Mouse (Mus musculus) liver, embryonic 12.5 days (tissue): ENCODE data around the gene G6pc3. TPM values are rescaled to one million over a fixed set of nuclear protein-coding genes. Genes with fewer than 3 reads are reported as not detected.

Experiments used
- ATAC-seq: fragments of 200-750 bp; cut with Nextera tagmentation; 2 replicates; pipeline ENCODE4 v1.8.0; 2017; ENCODE audit warnings: moderate number of reproducible peaks, mild to moderate bottlenecking, moderate library complexity
- H3K27ac ChIP-seq: fragments of 300-500 bp; sonication (generic); 2 replicates; pipeline ENCODE4 v1.5.1; 2016; ENCODE audit warnings: mild to moderate bottlenecking
- H3K27me3 ChIP-seq: fragments of 300-500 bp; sonication (generic); replicated peaks from 2 replicates; pipeline ENCODE4 v1.6.1; 2016; ENCODE audit warnings: mild to moderate bottlenecking, moderate library complexity
- H3K36me3 ChIP-seq: fragments of 300-500 bp; sonication (generic); 2 replicates; pipeline ENCODE4 v1.6.1; 2016; ENCODE audit warnings: mild to moderate bottlenecking, moderate library complexity
- H3K4me1 ChIP-seq: fragments of 300-500 bp; sonication (generic); 2 replicates; pipeline ENCODE4 v1.6.1; 2016
- H3K4me2 ChIP-seq: fragments of 300-500 bp; sonication (generic); 2 replicates; pipeline ENCODE4 v1.6.1; 2016; ENCODE audit warnings: mild to moderate bottlenecking, moderate library complexity
- H3K4me3 ChIP-seq: fragments of 300-500 bp; sonication (generic); 2 replicates; pipeline ENCODE4 v1.5.1; 2016; ENCODE audit warnings: mild to moderate bottlenecking, moderate library complexity
- H3K9ac ChIP-seq: fragments of 300-500 bp; sonication (generic); 2 replicates; pipeline ENCODE4 v1.6.1; 2016; ENCODE audit warnings: mild to moderate bottlenecking, moderate library complexity
- H3K9me3 ChIP-seq: fragments of 300-500 bp; sonication (generic); replicated peaks from 2 replicates; pipeline ENCODE4 v1.6.1; 2016; ENCODE audit warnings: mild to moderate bottlenecking, moderate library complexity
- WGBS: fragments of 180-500 bp; shearing (Covaris S2); methylation state at CpG from one replicate; pipeline ENCODE4 v1.1.7; 2016; ENCODE audit not compliant: insufficient replicate concordance; 5-methylcytosine and 5-hydroxymethylcytosine counted together
- microRNA-seq: library from miRNA; unstranded; fragments of <30 nt; microRNA quantifications from one replicate; pipeline ENCODE4, GENCODE M21; 2017
- polyA plus RNA-seq: library from polyadenylated mRNA; unstranded; fragments of >200 nt; fragmentation: Nextera tagmentation; extraction: Ambion mirVana; gene quantifications from 2 replicates; pipeline ENCODE4 v1.2.1, GENCODE M21; 2016

The G6pc3 gene
- polyA plus RNA-seq, 1 experiment from 2014 or later, result 19.7 TPM

- peak within 1 kb of the TSS; percentile 89 for H3K27ac ChIP-seq
- H3K9me3 ChIP-seq, result no peaks in the 10 kb centered on the region
- H3K4me2 ChIP-seq, result peak within 1 kb of the TSS; percentile 98
- under 1% methylated on average over 46 of the region's 49 CpGs for WGBS
- peak within 1 kb of the TSS; percentile 89 for H3K4me3 ChIP-seq
- H3K36me3 ChIP-seq, result no peaks in the 10 kb centered on the region
- peaks cover 44% of the 10 kb centered on the region for H3K27me3 ChIP-seq
- ATAC-seq, result peak; percentile 94
- H3K4me1 ChIP-seq, result peaks cover 36% of the 10 kb centered on the region
- H3K9ac ChIP-seq, result peak within 1 kb of the TSS; percentile 93
Measured at GRCm38 (mm10) chr11:102230006-102230741, 40.8 kb downstream of the G6pc3 start, which contains the start of gene Hdac5. Gene Hdac5 (minus strand): TSS chr11:102230166.

- no peaks in the 10 kb centered on the region for H3K36me3 ChIP-seq
- no peak overlapping the region for H3K4me2 ChIP-seq
- H3K4me3 ChIP-seq, result no peak overlapping the region
- no peaks in the 10 kb centered on the region for H3K9me3 ChIP-seq
- ATAC-seq, result no peak
- 19% methylated on average over 2 of the region's 2 CpGs for WGBS
- H3K4me1 ChIP-seq, result peaks cover 14% of the 10 kb centered on the region
- no peak overlapping the region for H3K9ac ChIP-seq
- H3K27ac ChIP-seq, result no peak overlapping the region
- peaks cover 6% of the 10 kb centered on the region; the same call in 1 of the 2 replicates for H3K27me3 ChIP-seq
Measured at GRCm38 (mm10) chr11:102236022-102236421, 46.6 kb downstream of the G6pc3 start.

GRCm38 (mm10) chr11:102240636-102241035, 51.2 kb downstream of the G6pc3 start:
- Histone ChIP-seq H3K9me3 (no peaks in the 10 kb centered on the region), H3K9ac (no peak overlapping the region), H3K36me3 (no peaks in the 10 kb centered on the region), H3K4me3 (no peak overlapping the region), H3K27ac (no peak overlapping the region), H3K27me3 (peaks cover 22% of the 10 kb centered on the region), H3K4me2 (no peak overlapping the region), H3K4me1 (peaks cover 22% of the 10 kb centered on the region)
- 76% methylated on average over 6 of the region's 6 CpGs for WGBS
- ATAC-seq, result no peak

GRCm38 (mm10) chr11:102241246-102241645, 51.8 kb downstream of the G6pc3 start:
- Histone ChIP-seq H3K4me3 (no peak overlapping the region), H3K9ac (no peak overlapping the region), H3K4me1 (peaks cover 16% of the 10 kb centered on the region), H3K27me3 (peaks cover 26% of the 10 kb centered on the region), H3K27ac (no peak overlapping the region), H3K4me2 (no peak overlapping the region), H3K9me3 (no peaks in the 10 kb centered on the region), H3K36me3 (no peaks in the 10 kb centered on the region)
- WGBS, result 66% methylated on average over 5 of the region's 5 CpGs
- 0 out of 2 replicates have a peak, but pooled peaks have one; percentile 37 for ATAC-seq

GRCm38 (mm10) chr11:102241874-102242273, 52.5 kb downstream of the G6pc3 start:
- Histone ChIP-seq H3K27ac (no peak overlapping the region), H3K9ac (no peak overlapping the region), H3K4me3 (no peak overlapping the region), H3K27me3 (peaks cover 26% of the 10 kb centered on the region), H3K9me3 (no peaks in the 10 kb centered on the region), H3K4me2 (no peak overlapping the region), H3K36me3 (no peaks in the 10 kb centered on the region), H3K4me1 (peaks cover 12% of the 10 kb centered on the region)
- no peak for ATAC-seq
- WGBS, result 50% methylated on average over 5 of the region's 5 CpGs

Small RNA genes within 50 kb of the gene (microRNA-seq; reads per million reads assigned to microRNA genes)
- 9.5 reads per million, percentile 21 among the genes with 10 or more reads in this experiment for gene Mir8101

Other genes with a start within 250 kb of the G6pc3 start
- 0.10 TPM in 2 replicates for gene Sost, start 222.6 kb upstream of the G6pc3 start, polyA plus RNA-seq
- gene Cfap97d1, start 205.3 kb upstream of the G6pc3 start, polyA plus RNA-seq, result not detected in 2 replicates
- gene Dusp3, start 202.6 kb upstream of the G6pc3 start, polyA plus RNA-seq, result 12.9 and 13.4 TPM in 2 replicates
- 0.66 and 0.85 TPM in 2 replicates for gene Mpp3, start 161.2 kb upstream of the G6pc3 start, polyA plus RNA-seq
- 0.50 and 0.51 TPM in 2 replicates for gene Cd300lg, start 148.1 kb upstream of the G6pc3 start, polyA plus RNA-seq
- 15.1 and 16.7 TPM in 2 replicates for gene Mpp2, start 101.1 kb upstream of the G6pc3 start, polyA plus RNA-seq
- not detected in 2 replicates for gene Ppy, start 88.3 kb upstream of the G6pc3 start, polyA plus RNA-seq
- 0.32 TPM in 1 of 2 replicates, not detected in the other for gene Pyy, start 81.8 kb upstream of the G6pc3 start, polyA plus RNA-seq
- gene Nags, start 44.1 kb upstream of the G6pc3 start, polyA plus RNA-seq, result 7.7 and 8.8 TPM in 2 replicates
- gene Tmem101, start 33.2 kb upstream of the G6pc3 start, polyA plus RNA-seq, result 16.3 TPM in 2 replicates
- 84.3 and 85.8 TPM in 2 replicates for gene Lsm12, start 4.3 kb upstream of the G6pc3 start, polyA plus RNA-seq
- gene Hdac5, start 40.5 kb downstream of the G6pc3 start, polyA plus RNA-seq, result 21.7 and 23.1 TPM in 2 replicates
- gene BC030867, start 59.3 kb downstream of the G6pc3 start, polyA plus RNA-seq, result 19.5 and 19.7 TPM in 2 replicates
- gene Asb16, start 79.1 kb downstream of the G6pc3 start, polyA plus RNA-seq, result 0.05 TPM in 1 of 2 replicates, not detected in the other
- gene Tmub2, start 95.3 kb downstream of the G6pc3 start, polyA plus RNA-seq, result 28.4 and 28.9 TPM in 2 replicates
- gene Atxn7l3, start 107.0 kb downstream of the G6pc3 start, polyA plus RNA-seq, result 7.3 and 7.5 TPM in 2 replicates
- 97.2 and 98.8 TPM in 2 replicates for gene Ubtf, start 130.1 kb downstream of the G6pc3 start, polyA plus RNA-seq
- gene Slc4a1, start 176.6 kb downstream of the G6pc3 start, polyA plus RNA-seq, result 913 and 972 TPM in 2 replicates
- gene Rundc3a, start 203.8 kb downstream of the G6pc3 start, polyA plus RNA-seq, result 1.9 and 2.1 TPM in 2 replicates
- 365 and 367 TPM in 2 replicates for gene Slc25a39, start 218.3 kb downstream of the G6pc3 start, polyA plus RNA-seq
- 55.8 and 58.1 TPM in 2 replicates for gene Grn, start 240.7 kb downstream of the G6pc3 start, polyA plus RNA-seq